Mouse (Mus musculus): ENCODE results near the gene Atg4a-ps. TPM values are rescaled to one million over a fixed set of nuclear protein-coding genes. Genes with fewer than 3 reads are reported as not detected.

Atg4a-ps gene
- polyA plus RNA-seq, 1 experiment from 2014 or later: 0.11 TPM

- Histone ChIP-seq H3K9me3 (replicated peaks; ENCODE audit: control insufficient read depth, low read length) (no peaks in the 10 kb centered on the region), H3K36me3 (ENCODE audit: control insufficient read depth, insufficient read depth, low read length) (no peaks in the 10 kb centered on the region), H3K4me3 (ENCODE audit: low read depth, low read length) (no peak overlapping the region), H3K4me1 (ENCODE audit: control insufficient read depth, insufficient read depth, low read length) (no peaks in the 10 kb centered on the region), H3K27me3 (replicated peaks; ENCODE audit: control insufficient read depth, insufficient read depth, low read length) (no peaks in the 10 kb centered on the region), H3K4me2 (ENCODE audit: low read length) (no peak overlapping the region), H3K9ac (ENCODE audit: low read length) (no peak overlapping the region), H3K27ac (ENCODE audit: low read depth, low read length) (no peak overlapping the region)
- DNase-seq (ENCODE audit: low spot score) (no peak), ATAC-seq (no peak)
- WGBS: 83% methylated on average over 4 of the region's 4 CpGs
These were observed 26.2 kb upstream of the Atg4a-ps start for GRCm38 (mm10) chr3:103672113-103672512.

GRCm38 (mm10) chr3:103663385-103663784 lies 17.5 kb upstream of the Atg4a-ps start:
- Histone ChIP-seq H3K27ac (ENCODE audit: low read depth, low read length) (no peak overlapping the region), H3K4me2 (ENCODE audit: low read length) (no peak overlapping the region), H3K27me3 (replicated peaks; ENCODE audit: control insufficient read depth, insufficient read depth, low read length) (no peaks in the 10 kb centered on the region), H3K9me3 (replicated peaks; ENCODE audit: control insufficient read depth, low read length) (no peaks in the 10 kb centered on the region), H3K9ac (ENCODE audit: low read length) (no peak overlapping the region), H3K36me3 (ENCODE audit: control insufficient read depth, insufficient read depth, low read length) (no peaks in the 10 kb centered on the region), H3K4me1 (ENCODE audit: control insufficient read depth, insufficient read depth, low read length) (no peaks in the 10 kb centered on the region), H3K4me3 (ENCODE audit: low read depth, low read length) (no peak overlapping the region)
- no peak for DNase-seq (ENCODE audit: low spot score)
- 97% methylated on average over 3 of the region's 3 CpGs for WGBS
- ATAC-seq: no peak

GRCm38 (mm10) chr3:103661714-103662113 lies 15.8 kb upstream of the Atg4a-ps start:
- H3K36me3 ChIP-seq (ENCODE audit: control insufficient read depth, insufficient read depth, low read length): no peaks in the 10 kb centered on the region
- H3K4me3 ChIP-seq (ENCODE audit: low read depth, low read length): no peak overlapping the region
- H3K9me3 ChIP-seq (replicated peaks; ENCODE audit: control insufficient read depth, low read length): no peaks in the 10 kb centered on the region
- WGBS: 90% methylated on average over 8 of the region's 8 CpGs
- no peaks in the 10 kb centered on the region for H3K27me3 ChIP-seq (replicated peaks; ENCODE audit: control insufficient read depth, insufficient read depth, low read length)
- no peak overlapping the region for H3K27ac ChIP-seq (ENCODE audit: low read depth, low read length)
- no peak overlapping the region for H3K9ac ChIP-seq (ENCODE audit: low read length)
- DNase-seq (ENCODE audit: low spot score) (no peak), ATAC-seq (no peak)
- no peak overlapping the region for H3K4me2 ChIP-seq (ENCODE audit: low read length)
- no peaks in the 10 kb centered on the region for H3K4me1 ChIP-seq (ENCODE audit: control insufficient read depth, insufficient read depth, low read length)

GRCm38 (mm10) chr3:103660012-103660411 lies 14.1 kb upstream of the Atg4a-ps start:
- ATAC-seq (no peak), DNase-seq (ENCODE audit: low spot score) (no peak)
- WGBS: 74% methylated on average over 2 of the region's 2 CpGs
- Histone ChIP-seq H3K27ac (ENCODE audit: low read depth, low read length) (no peak overlapping the region), H3K9me3 (replicated peaks; ENCODE audit: control insufficient read depth, low read length) (no peaks in the 10 kb centered on the region), H3K4me1 (ENCODE audit: control insufficient read depth, insufficient read depth, low read length) (no peaks in the 10 kb centered on the region), H3K9ac (ENCODE audit: low read length) (no peak overlapping the region), H3K4me2 (ENCODE audit: low read length) (no peak overlapping the region), H3K27me3 (replicated peaks; ENCODE audit: control insufficient read depth, insufficient read depth, low read length) (no peaks in the 10 kb centered on the region), H3K36me3 (ENCODE audit: control insufficient read depth, insufficient read depth, low read length) (no peaks in the 10 kb centered on the region), H3K4me3 (ENCODE audit: low read depth, low read length) (no peak overlapping the region)

- H3K27ac ChIP-seq (ENCODE audit: low read depth, low read length): no peak overlapping the region
- no peaks in the 10 kb centered on the region for H3K36me3 ChIP-seq (ENCODE audit: control insufficient read depth, insufficient read depth, low read length)
- no peak for DNase-seq (ENCODE audit: low spot score)
- ATAC-seq: no peak
- no peak overlapping the region for H3K9ac ChIP-seq (ENCODE audit: low read length)
- no peak overlapping the region for H3K4me2 ChIP-seq (ENCODE audit: low read length)
- no peak overlapping the region for H3K4me3 ChIP-seq (ENCODE audit: low read depth, low read length)
- no peaks in the 10 kb centered on the region for H3K27me3 ChIP-seq (replicated peaks; ENCODE audit: control insufficient read depth, insufficient read depth, low read length)
- H3K4me1 ChIP-seq (ENCODE audit: control insufficient read depth, insufficient read depth, low read length): no peaks in the 10 kb centered on the region
- no peaks in the 10 kb centered on the region for H3K9me3 ChIP-seq (replicated peaks; ENCODE audit: control insufficient read depth, low read length)
- WGBS: 3% methylated on average over 1 of the region's 1 CpGs
These were observed 4.5 kb upstream of the Atg4a-ps start for GRCm38 (mm10) chr3:103650406-103650805.

- H3K9me3 ChIP-seq (replicated peaks; ENCODE audit: control insufficient read depth, low read length): no peaks in the 10 kb centered on the region
- DNase-seq (ENCODE audit: low spot score): no peak
- WGBS: 67% methylated on average over 6 of the region's 6 CpGs
- no peaks in the 10 kb centered on the region for H3K27me3 ChIP-seq (replicated peaks; ENCODE audit: control insufficient read depth, insufficient read depth, low read length)
- no peak overlapping the region for H3K9ac ChIP-seq (ENCODE audit: low read length)
- no peak overlapping the region for H3K4me2 ChIP-seq (ENCODE audit: low read length)
- no peak for ATAC-seq
- no peaks in the 10 kb centered on the region for H3K4me1 ChIP-seq (ENCODE audit: control insufficient read depth, insufficient read depth, low read length)
- H3K4me3 ChIP-seq (ENCODE audit: low read depth, low read length): no peak overlapping the region
- H3K36me3 ChIP-seq (ENCODE audit: control insufficient read depth, insufficient read depth, low read length): no peaks in the 10 kb centered on the region
- H3K27ac ChIP-seq (ENCODE audit: low read depth, low read length): no peak overlapping the region
These were observed 3.8 kb upstream of the Atg4a-ps start for GRCm38 (mm10) chr3:103649716-103650115.

- no peak overlapping the region for H3K4me3 ChIP-seq (ENCODE audit: low read depth, low read length)
- H3K36me3 ChIP-seq (ENCODE audit: control insufficient read depth, insufficient read depth, low read length): no peaks in the 10 kb centered on the region
- DNase-seq (ENCODE audit: low spot score) (no peak), ATAC-seq (no peak)
- no peak overlapping the region for H3K27ac ChIP-seq (ENCODE audit: low read depth, low read length)
- no peaks in the 10 kb centered on the region for H3K4me1 ChIP-seq (ENCODE audit: control insufficient read depth, insufficient read depth, low read length)
- no peak overlapping the region for H3K9ac ChIP-seq (ENCODE audit: low read length)
- no peaks in the 10 kb centered on the region for H3K9me3 ChIP-seq (replicated peaks; ENCODE audit: control insufficient read depth, low read length)
- no peaks in the 10 kb centered on the region for H3K27me3 ChIP-seq (replicated peaks; ENCODE audit: control insufficient read depth, insufficient read depth, low read length)
- 85% methylated on average over 4 of the region's 4 CpGs for WGBS
- H3K4me2 ChIP-seq (ENCODE audit: low read length): no peak overlapping the region
These were observed 2.6 kb upstream of the Atg4a-ps start for GRCm38 (mm10) chr3:103648486-103648885.

- H3K27ac ChIP-seq (ENCODE audit: low read depth, low read length): no peak overlapping the region
- H3K27me3 ChIP-seq (replicated peaks; ENCODE audit: control insufficient read depth, insufficient read depth, low read length): no peaks in the 10 kb centered on the region
- H3K4me2 ChIP-seq (ENCODE audit: low read length): no peak overlapping the region
- H3K9ac ChIP-seq (ENCODE audit: low read length): no peak overlapping the region
- no peak overlapping the region for H3K4me3 ChIP-seq (ENCODE audit: low read depth, low read length)
- no peaks in the 10 kb centered on the region for H3K9me3 ChIP-seq (replicated peaks; ENCODE audit: control insufficient read depth, low read length)
- H3K4me1 ChIP-seq (ENCODE audit: control insufficient read depth, insufficient read depth, low read length): no peaks in the 10 kb centered on the region
- ATAC-seq (no peak), DNase-seq (ENCODE audit: low spot score) (no peak)
- no peaks in the 10 kb centered on the region for H3K36me3 ChIP-seq (ENCODE audit: control insufficient read depth, insufficient read depth, low read length)
- 86% methylated on average over 11 of the region's 11 CpGs for WGBS
These were observed 1.4 kb upstream of the Atg4a-ps start for GRCm38 (mm10) chr3:103647164-103647867.

GRCm38 (mm10) chr3:103641301-103641700 lies 4.6 kb downstream of the Atg4a-ps start:
- H3K27ac ChIP-seq (ENCODE audit: low read depth, low read length): no peak overlapping the region
- WGBS: 46% methylated on average over 7 of the region's 7 CpGs
- H3K9me3 ChIP-seq (replicated peaks; ENCODE audit: control insufficient read depth, low read length): no peaks in the 10 kb centered on the region
- no peak overlapping the region for H3K4me3 ChIP-seq (ENCODE audit: low read depth, low read length)
- H3K27me3 ChIP-seq (replicated peaks; ENCODE audit: control insufficient read depth, insufficient read depth, low read length): no peaks in the 10 kb centered on the region
- ATAC-seq (0 out of 2 replicates have a peak, but pooled peaks have one; percentile 37), DNase-seq (ENCODE audit: low spot score) (peak; percentile 23)
- no peaks in the 10 kb centered on the region for H3K4me1 ChIP-seq (ENCODE audit: control insufficient read depth, insufficient read depth, low read length)
- no peaks in the 10 kb centered on the region for H3K36me3 ChIP-seq (ENCODE audit: control insufficient read depth, insufficient read depth, low read length)
- no peak overlapping the region for H3K9ac ChIP-seq (ENCODE audit: low read length)
- H3K4me2 ChIP-seq (ENCODE audit: low read length): no peak overlapping the region
